Mouse (Mus musculus): ENCODE measurements around the gene Oca2.

Oca2 gene

DNA sequence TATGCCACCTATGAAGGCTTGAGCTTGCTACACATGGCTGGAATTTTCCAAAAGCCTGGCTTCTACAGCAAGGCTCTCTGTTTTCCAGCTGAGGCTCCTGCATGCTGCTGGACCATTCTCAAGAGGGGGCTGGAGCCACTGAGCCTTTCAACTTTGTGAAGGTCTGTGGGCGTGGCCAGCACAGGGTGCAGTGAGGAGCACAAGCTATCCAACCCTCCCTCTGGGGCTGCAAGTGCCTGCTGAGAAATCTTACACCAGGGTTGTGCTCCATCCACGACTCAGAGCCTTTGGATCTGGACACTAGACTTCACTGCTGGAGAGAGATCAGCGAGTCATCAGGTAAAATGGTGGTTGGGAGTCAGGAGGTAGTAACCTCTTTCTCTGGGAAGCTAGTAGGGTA is at the start of gene Oca2:
Gene Oca2 (plus strand): TSS at position 218 of the 400 bp plus-strand sequence.
- DNase-seq: no peak

DNA sequence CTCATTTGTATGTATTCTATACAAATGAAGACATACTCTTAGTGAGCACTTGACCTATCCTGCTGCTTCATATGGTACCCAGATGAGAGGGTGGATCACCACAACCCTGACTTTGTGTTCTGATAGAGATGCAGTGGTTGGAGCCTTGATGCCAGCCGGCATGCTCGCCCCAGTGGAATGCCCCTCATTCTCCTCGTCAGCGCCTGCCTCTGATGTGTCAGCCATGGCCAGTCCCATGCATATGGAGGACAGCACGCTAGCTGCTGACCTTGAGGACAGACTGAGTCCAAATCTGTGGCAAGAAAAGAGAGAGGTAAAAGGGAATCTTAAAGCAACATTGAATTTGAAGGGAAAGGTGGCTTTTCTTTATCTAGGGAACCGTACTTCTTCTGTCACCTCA is 48.5 kb upstream of the Oca2 start:
- no peak for DNase-seq

DNA sequence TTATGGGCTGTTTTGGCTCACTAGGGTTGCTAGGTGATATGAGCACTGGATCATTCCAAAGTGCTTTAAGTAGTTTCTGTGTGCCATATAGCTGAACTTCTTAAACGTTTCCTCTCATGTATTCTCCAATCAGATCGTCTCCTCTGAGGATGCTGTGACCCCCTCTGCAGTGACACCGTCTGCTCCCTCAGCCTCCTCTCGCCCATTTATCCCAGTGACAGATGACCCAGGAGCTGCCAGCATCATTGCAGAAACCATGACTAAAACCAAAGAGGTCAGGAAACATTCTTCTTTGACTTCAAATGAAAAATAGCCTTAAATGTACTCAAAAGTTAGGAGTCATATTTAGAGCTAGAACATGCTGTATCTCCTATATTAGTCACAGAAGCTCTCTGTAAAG is 47.9 kb upstream of the Oca2 start:
- no peak for DNase-seq

DNA sequence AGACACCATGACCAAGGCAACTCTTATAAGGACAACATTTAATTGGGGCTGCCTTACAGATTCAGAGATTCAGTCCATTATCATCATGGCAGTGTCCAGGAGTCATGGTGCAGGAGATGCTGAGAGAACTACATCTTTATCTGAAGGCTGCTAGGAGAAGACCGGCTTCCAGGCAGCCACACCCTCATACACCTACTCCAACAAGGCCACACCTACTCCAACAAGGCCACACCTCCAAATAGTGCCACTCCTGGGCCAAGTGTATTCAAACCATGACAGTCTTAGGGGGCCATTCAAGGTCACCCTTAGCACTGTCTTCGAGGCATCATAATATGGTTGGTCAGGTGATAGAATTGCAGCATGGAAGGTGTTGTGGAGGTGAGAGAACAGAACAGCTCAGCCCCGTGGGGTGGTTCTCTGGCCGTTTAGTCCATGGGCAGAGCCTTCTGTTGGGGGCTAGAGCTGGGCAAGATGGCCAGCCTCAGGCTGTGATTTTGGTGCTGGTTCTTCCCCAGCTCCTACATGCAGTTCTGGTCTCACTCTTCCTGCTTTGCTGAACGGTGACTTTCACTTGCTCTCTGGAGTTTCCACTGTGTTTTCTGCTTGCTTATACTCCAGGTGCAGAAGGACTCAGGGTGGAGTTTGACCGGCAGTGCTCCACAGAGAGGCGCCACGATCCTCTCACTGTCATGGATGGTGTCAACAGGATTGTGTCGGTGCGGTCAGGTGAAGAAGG is 37.9 kb upstream of the Oca2 start:
- no peak for DNase-seq

DNA sequence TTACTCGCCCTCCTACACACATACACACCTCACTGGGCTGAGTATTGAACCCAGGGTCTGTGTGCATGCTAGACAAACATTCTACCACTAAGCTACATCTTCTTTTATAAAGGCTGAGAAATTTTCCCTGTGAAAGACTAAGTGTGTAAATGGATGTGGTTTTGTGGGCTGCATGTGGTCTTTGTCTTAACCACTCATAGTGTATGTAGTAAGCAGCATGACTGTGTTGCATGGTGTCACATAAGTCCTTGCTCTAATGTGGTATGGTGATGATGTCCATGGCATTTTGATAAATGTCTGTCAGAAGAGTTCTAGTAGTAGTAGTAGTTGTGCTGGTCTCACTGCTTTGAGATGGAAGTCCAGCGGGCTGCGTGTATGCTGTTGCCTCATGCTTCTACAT is 36.7 kb upstream of the Oca2 start:
- DNase-seq: no peak

DNA sequence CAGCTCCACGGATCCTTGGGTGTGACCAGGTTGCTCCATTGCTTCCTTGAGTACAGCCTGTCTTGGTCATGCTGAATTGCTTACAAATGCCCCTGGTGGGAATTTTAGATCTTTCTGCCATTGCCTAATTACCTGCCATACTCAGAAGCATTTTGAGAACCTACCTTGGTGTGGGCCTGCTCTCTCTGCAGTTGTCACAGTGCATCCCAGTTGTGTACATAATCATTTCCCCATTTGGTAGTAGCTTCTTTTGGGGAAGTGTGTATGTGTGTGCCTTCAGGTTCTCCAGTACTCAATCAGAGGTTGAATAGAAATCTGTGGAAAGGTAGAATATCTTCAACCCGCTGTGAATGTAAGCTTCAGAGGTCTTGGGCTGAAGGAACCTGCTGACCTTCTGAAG is 36.3 kb upstream of the Oca2 start:
- no peak for DNase-seq

DNA sequence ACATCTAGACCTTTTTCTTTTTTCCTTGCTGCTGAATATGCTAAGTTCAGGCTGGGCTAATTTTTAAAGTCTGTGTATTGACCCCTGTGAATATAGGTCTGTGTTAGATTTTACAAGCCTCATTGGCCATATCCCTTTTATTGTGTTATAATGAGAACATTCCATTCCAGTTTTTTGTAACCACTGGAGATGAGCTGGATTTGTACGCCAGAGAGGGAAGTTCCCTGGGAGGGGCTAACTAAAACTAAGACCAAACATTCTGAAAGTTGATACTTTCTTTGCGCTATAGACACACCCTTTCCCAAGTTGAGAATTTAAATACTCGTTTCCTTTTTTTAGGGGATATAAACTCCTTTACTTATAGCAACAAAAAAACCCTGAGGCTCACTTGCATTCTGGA is 34.7 kb upstream of the Oca2 start:
- DNase-seq: no peak

DNA sequence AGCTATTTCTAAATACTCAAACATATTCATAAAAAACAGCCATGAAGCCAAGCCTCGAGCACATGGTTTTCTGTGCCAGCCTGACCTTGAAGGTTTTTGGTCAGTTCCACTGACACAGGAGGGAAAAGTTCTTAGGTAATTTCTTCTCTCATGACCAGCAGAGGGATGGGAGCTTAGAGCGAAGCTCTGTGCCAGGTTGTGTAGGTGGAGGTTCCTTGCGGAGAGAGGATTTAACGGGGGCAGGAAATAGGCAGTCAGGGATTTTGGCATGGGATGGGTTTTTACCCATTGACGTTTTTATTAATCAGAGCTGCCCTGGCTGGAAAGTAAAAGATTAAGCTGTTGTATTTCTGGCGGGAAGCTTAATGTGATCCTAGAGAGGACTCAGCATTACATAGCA is 18.7 kb upstream of the Oca2 start:
- DNase-seq: no peak

DNA sequence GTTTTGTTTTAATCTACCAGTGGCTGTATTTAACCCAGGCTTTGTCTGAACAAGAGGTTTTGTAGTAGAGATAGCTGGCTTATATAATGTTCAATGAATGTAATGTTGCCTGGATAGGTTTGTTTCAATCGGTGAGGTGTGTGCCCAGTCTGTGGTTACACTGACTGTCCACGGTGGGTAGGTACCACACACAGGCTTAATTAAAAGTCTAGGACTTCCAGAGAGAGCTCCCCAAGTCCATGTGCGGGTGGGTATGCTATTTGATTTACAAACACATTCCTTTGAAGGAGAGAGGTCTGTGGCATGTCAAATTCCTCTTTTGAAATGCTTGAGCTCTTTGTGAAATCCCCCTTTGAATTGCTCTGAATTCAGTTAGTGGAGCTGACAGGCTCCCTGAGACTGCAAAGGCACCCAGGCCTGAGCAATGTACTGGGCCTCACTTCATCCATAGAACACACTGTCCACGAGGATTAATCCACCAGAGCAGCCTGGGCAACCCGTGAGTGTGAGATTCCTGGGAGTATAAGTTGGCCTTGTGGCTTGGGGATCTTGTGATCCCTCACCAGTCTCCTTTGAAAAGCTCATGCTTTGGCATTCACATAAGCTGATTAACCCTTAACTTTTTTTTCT is 3.7 kb upstream of the Oca2 start:
- no peak for DNase-seq

DNA sequence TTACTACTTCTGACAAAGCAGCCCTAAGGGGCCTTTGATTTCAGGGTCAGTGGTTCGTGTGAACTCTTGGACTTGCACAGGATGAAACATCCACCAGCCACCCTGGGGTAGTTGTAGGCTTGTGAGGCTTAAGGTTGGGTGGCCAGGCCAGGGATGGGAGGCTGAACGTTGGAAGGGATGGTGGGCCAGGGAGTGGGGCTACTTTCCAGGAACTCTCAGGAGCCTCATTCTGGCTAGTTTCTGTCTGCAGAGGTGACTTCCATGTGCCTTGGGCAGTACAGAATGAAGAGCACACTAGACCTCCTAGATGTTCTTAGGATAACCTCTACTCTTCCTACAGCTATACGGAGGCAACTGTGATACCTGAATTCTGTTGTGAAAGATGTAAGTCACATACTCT is 2.9 kb upstream of the Oca2 start:
- no peak for DNase-seq

DNA sequence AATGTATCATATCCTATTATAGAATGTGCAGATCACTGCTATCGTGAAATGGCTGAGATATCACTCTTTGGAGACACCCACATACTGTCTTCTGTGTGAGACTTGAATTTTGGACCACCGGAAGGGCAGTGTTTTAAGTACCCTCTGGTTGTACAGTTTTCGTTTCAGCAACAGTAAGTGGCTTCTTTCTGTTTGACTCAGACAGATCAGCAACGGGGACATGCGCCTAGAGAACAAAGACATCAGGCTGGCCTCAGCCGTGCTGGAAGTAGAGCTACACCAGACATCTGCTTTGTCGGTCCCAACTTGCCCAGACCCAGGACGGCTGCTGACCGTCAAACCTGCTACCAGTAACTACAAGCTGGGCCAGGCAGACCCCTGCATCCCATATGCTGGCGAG is 15.0 kb downstream of the Oca2 start:
- DNase-seq: no peak

DNA sequence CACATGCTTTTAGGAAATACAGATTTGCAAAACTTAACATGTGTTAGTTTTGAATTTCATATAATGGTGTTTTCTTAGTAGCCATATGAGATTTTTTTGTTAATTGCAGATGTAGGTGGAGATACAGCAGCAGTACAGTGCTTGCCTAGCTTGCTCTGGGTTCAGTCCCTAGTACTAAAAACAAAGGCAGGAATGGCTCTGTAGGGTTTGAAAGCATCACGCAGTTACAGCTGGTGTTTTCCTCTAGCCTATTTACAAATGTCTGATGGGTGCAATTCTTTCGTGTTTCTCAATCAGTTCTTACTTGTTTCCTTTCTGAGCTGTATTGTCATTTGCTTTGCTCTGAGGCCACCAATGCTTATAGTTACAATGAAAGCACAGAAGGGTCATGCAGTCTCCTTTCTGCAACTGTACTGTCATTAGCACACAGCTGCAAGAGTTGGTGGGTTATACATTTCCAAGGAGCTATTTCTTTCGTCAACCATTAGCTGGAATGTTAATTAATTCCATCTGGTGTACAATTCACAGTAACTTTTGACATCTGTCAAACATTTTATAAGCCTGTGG is 18.4 kb downstream of the Oca2 start:
- DNase-seq: no peak

DNA sequence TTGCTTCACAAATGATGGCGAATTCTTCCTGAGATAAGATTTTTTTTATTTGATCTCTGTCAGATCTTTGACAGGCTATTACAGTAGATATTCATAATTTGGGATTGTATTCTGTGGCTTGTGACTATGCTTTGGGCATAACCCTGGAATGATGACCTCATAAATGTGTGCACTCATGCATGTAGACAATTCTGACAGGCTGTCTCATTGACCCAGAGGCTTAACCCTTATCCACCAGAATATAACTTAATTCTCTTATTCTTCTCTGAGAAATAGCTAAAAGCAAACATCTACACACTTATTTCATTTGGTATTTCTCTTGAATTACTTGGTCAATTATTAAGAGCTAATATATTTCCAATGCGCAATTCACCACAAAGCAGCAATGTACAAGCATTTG is 37.9 kb downstream of the Oca2 start:
- DNase-seq: no peak

DNA sequence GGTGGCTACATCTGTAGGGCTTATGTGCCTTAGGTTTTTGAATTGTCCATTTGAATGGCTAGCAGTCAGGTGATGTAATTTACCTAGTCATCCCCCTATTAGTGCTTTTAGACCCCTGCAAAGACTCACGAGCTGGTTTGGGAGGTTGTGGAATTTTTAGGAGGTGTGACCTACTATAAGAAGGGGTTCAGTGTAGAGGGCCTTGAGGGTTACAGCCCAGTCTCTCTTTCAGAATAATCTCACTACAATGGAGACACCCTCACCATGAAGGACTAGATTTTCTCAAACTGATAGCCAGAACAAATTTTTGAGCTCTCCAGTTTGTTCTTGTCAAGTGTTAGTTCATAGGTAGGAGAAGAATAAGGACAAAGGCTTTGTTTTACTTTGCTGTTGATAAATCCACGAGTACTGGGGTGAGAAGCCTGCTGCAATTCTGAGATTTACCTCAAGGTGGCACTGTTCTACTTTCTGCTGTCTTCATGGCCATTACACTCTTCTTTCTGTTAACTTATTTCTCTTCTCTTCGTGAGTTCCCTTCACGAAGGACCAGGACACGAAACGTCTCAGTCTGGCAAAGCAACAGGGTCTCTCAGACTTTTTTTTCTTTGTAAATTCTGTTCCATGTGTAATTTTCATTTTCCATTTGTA is 52.0 kb downstream of the Oca2 start:
- DNase-seq: peak; percentile 15

DNA sequence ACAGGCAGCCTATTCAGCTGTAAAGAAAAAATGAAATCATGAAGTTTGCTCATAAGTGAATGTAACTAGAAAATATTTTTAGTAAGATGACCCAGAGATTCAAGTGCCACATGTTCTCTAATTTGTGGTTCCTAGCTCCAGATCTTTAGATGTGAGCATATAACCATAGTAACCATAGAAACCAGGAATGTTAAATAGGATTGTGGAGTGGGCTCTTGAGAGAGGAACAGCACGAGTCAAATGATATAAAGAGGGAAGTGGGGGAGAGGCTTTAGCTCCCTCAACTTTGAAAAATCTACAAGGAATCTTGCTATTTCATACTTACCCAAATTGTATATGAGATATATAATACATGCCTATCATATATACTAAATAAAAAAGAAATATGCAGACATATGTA is 64.8 kb downstream of the Oca2 start:
- no peak for DNase-seq

DNA sequence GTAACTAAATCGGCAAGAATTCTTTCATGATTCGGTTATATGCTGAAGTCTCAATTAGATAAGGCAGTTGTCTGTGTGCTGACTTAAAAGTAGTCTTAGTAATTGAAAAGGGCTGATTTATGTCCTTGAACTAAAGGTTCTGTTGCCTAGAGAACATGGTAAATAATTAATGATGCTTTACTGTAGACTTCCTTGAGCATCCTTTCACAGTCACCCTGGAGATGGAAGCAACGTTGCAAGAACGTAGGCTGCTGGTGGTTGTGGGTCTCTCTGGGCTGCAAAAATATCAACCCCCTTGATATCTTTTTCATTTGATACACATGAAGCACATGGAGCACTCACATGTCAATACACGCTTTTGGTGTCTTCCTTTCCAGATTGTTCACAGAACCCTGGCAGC is 74.8 kb downstream of the Oca2 start:
- no peak for DNase-seq

DNA sequence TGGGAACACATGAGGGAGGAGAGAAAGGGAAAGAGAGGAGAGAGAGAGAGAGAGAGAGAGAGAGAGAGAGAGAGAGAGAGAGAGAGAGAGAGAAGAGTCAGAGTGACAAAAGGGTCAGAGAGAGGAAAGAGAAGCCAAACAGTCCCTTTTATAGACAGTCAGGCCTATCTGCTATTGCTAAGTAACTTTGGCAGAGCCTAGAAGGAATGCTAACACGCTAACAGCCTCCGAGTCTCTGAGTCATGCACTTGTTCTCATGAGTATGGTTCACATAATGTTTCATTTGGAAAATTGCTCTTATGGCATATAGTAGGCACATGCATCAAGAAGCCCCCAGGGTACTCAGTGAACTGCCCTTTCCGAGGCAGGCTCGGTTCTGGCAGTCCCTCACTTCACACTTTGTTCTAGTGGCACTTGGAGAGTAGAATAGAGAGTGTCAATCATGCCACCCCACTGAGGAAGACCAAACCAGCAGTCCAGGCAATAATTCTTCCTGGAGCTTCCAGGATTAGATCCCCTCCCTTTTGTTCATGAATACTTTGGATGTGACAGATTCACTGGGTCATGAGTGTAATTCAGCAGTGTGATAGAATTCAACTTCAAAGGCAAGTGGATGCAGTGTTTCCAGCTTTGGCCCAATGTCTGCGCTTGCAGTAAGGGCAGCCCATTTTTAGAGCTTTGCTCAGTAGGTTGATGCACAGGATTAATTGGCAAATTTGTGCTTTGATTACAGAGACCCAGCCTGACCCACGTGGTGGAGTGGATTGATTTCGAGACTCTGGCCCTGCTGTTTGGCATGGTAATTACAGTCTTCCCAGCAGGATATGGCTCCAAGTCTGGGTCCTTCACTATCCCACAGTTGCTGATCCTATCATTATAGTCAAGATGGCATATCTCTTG is 76.3 kb downstream of the Oca2 start:
- no peak for DNase-seq

DNA sequence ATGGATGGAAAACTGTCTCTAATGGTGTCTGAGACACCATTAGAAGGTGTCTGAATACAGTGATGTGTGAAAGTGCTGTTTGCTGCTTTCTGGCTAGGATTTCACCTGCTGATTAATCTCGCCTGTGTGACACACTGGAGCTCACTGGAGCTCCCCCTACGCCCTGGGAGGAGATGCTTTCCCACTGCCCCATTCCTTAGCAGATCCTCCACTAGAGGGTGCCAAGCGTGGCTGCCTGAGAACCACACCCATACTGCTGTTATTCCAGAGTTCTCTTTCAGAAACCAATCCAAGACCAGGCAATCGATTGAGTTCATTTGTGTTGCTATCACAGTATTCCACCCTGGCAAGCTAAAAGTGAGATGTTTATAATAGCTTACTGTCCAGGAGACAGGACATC is 88.2 kb downstream of the Oca2 start:
- no peak for DNase-seq

DNA sequence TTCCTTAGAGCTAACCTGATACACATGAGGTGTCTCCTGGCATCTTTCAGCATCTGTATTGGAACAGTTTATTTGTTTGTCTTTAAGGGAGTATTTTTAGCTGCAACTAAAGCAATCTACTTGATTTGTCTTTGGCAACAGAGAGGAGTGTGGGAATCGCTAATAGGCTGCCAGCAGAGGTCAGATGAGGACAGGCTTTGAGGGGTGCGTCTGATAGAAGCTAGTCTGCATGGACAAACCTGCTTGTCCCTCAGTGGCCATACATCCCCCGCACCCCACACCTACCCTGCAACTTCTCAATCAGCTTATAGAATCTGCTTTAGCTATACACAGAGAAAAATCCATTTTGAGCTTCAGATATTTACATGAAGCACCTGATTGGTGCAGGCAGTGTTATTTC is 109.0 kb downstream of the Oca2 start:
- DNase-seq: no peak

DNA sequence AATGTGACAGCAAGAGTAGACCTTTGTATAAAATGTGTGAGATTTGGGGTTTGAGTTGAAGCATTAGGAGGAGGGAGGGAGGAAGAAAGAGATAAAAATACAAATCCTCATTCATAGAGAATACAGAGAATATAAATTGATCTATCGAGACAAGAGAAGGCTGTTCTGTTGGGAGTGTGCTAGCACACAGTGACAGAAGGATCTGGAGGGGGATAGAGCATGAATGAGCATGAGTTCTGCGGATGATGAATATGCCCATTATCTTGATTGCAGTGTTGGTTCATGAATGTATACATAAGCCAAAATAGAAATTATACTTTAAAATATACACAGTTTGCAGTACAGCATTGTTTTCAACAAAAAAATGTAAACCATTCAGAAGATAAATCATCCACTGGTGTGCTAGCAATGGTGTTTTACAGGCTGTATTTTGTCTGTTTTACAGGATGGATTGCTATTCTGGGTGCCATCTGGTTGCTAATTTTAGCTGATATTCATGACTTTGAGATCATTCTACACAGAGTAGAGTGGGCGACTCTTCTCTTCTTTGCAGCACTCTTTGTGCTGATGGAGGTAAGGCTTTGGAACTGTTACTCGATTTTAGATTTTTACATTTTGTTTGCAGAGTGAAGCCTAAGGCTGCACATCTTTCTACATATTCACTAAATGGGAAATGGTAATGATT is 117.2 kb downstream of the Oca2 start:
- DNase-seq: no peak

DNA sequence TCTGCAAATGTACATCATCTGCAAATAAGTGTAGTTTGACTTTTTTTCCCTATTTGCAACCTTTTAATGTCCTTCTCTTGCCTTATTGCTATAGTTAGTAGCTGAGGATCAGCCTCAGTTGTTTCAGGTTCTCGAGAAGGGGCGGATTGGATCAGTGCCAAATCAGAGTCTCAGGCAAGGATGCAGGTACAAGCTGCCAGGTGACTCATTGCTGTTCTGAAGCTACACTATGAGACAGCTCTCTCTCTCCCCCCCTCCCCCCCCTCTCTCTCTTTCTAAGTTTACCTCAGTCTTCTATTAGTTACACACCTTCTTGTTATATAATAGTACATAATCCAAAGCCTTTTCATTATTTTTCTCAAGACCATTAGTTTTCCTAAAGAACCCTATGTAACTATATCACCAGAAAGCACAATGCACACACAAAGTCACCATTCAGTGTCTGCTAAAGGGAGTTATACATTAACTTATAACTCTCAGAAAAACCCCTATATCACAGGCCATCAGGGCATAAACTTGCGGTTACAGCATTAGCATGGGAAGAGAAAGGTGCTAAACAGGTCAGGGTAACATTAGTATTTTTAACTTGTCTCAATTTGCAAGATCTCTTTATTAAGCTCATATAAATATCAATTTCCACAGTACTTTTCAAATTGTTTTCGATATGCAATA is 142.3 kb downstream of the Oca2 start:
- DNase-seq: peak; percentile 9

DNA sequence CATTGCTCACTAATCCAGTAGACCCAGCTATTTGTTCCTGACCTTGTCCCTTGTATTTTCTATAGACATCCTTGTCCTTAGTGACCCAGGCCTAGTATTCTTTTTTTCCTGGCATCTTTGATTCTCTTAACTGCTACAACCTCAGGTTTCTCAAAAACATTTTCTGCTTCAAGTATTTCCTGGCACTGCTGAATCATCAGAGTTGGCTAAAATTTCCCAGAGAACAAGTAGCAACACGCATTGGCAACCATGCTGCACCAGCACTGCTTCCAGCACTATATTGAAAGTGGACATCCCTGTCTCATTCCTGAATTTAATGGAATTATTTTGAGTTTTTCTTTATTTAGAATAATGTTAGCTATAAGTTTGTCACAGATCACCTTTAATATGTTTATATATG is 143.1 kb downstream of the Oca2 start:
- peak; percentile 15 for DNase-seq

Measured in cerebellum, adult 9-11 months (tissue).